Mouse (Mus musculus) midbrain, embryonic 10.5 days (tissue): Measurements from ENCODE around the gene Astn2. TPM values are rescaled to one million over a fixed set of nuclear protein-coding genes. Genes with fewer than 3 reads are reported as not detected.

Experiments used
- DNase-seq: peaks from one replicate; pipeline ENCODE4 v3.0.0-alpha.2; 2017; ENCODE audit warnings: low spot score
- H3K27ac ChIP-seq: fragments of 300-500 bp; sonication (generic); replicated peaks from 2 replicates; pipeline ENCODE4 v1.5.1; 2016; ENCODE audit warnings: mild to moderate bottlenecking
- H3K27me3 ChIP-seq: fragments of 300-500 bp; sonication (generic); 2 replicates; pipeline ENCODE4 v1.6.1; 2016; ENCODE audit warnings: low read depth, mild to moderate bottlenecking; ENCODE audit not compliant: poor library complexity, severe bottlenecking
- H3K36me3 ChIP-seq: fragments of 300-500 bp; sonication (generic); 2 replicates; pipeline ENCODE4 v1.6.1; 2016; ENCODE audit warnings: mild to moderate bottlenecking, moderate library complexity
- H3K4me1 ChIP-seq: fragments of 300-500 bp; sonication (generic); 2 replicates; pipeline ENCODE4 v1.6.1; 2016
- H3K4me3 ChIP-seq: fragments of 300-500 bp; sonication (generic); 2 replicates; pipeline ENCODE4 v1.5.1; 2016; ENCODE audit warnings: mild to moderate bottlenecking, moderate library complexity
- H3K9me3 ChIP-seq: fragments of 300-500 bp; sonication (generic); replicated peaks from 2 replicates; pipeline ENCODE4 v1.6.1; 2016; ENCODE audit warnings: mild to moderate bottlenecking
- WGBS: fragments of 180-500 bp; shearing (Covaris S2); methylation state at CpG from one replicate; pipeline ENCODE4 v1.1.7; 2016; 5-methylcytosine and 5-hydroxymethylcytosine counted together
- polyA plus RNA-seq: library from polyadenylated mRNA; unstranded; fragments of >200 nt; fragmentation: Nextera tagmentation; extraction: Ambion mirVana; gene quantifications from 2 replicates; pipeline ENCODE4 v1.2.1, GENCODE M21; 2016

The Astn2 gene
- polyA plus RNA-seq, 1 experiment from 2014 or later = 0.32 TPM

GRCm38 (mm10) chr4:66114243-66114642, 290.2 kb downstream of the Astn2 start:
- no peak overlapping the region for H3K27ac ChIP-seq
- WGBS = 72% methylated on average over 2 of the region's 2 CpGs

GRCm38 (mm10) chr4:66102037-66102436, 302.4 kb downstream of the Astn2 start:
- Histone ChIP-seq H3K36me3 (no peaks in the 10 kb centered on the region), H3K4me1 (no peaks in the 10 kb centered on the region), H3K4me3 (no peak overlapping the region), H3K9me3 (no peaks in the 10 kb centered on the region), H3K27ac (no peak overlapping the region), H3K27me3 (no peaks in the 10 kb centered on the region)
- DNase-seq = no peak
- 80% methylated on average over 5 of the region's 5 CpGs for WGBS

More at GRCm38 (mm10) chr4:66114243-66114642, 290.2 kb downstream of the Astn2 start:
- no peak for DNase-seq
- Histone ChIP-seq H3K36me3 (no peaks in the 10 kb centered on the region), H3K4me3 (no peak overlapping the region), H3K9me3 (no peaks in the 10 kb centered on the region), H3K27me3 (no peaks in the 10 kb centered on the region), H3K4me1 (no peaks in the 10 kb centered on the region)

GRCm38 (mm10) chr4:66097629-66098028, 306.8 kb downstream of the Astn2 start:
- Histone ChIP-seq H3K27me3 (no peaks in the 10 kb centered on the region), H3K9me3 (no peaks in the 10 kb centered on the region), H3K4me1 (no peaks in the 10 kb centered on the region), H3K4me3 (no peak overlapping the region), H3K27ac (no peak overlapping the region), H3K36me3 (no peaks in the 10 kb centered on the region)
- WGBS = 97% methylated on average over 1 of the region's 1 CpGs
- no peak for DNase-seq

DNA sequence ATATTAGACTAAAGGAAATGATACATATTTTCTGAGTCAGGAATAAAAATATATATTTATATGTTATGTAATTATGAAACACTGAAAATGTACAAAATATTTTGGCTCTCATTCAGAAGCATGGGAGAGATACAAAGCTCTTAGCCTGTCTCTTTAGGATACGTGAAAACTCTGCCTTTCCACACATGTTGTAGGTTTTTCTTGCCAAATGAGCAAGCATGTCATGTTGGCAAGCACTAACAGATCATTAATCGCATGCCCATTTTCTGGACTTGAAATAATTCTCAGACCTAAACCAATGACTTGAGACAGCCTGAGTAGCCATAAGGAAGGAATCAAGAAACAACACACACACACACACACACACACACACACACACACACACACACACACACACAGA, 308.3 kb downstream of the Astn2 start:
- Histone ChIP-seq H3K27me3 (no peaks in the 10 kb centered on the region), H3K4me1 (no peaks in the 10 kb centered on the region), H3K4me3 (no peak overlapping the region), H3K9me3 (no peaks in the 10 kb centered on the region), H3K36me3 (no peaks in the 10 kb centered on the region), H3K27ac (no peak overlapping the region)
- DNase-seq = no peak
- WGBS = 89% methylated on average over 2 of the region's 2 CpGs

DNA sequence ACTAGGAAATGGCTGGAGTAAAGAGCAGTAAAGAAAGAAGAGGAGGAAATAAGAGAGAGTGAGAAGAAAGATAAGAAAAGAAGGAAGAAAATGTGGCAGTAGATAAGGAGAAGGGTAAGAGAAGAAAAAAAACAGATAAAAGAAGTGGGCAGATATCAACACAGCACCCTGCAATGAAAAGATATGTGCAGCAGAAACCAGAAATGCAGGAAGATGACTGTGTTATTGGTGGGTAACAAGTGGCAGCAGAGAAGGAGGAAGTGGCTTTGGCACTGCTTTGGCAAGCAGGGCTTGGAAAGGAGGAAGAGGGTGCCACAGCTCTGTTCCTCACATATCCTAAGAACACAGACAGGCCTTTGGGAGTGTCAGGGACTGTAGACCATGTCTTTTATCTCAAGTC, 347.2 kb downstream of the Astn2 start:
- DNase-seq = no peak
- no peaks in the 10 kb centered on the region for H3K27me3 ChIP-seq
- no peaks in the 10 kb centered on the region for H3K4me1 ChIP-seq
- no peaks in the 10 kb centered on the region for H3K9me3 ChIP-seq
- no peaks in the 10 kb centered on the region for H3K36me3 ChIP-seq
- H3K27ac ChIP-seq = no peak overlapping the region
- no peak overlapping the region for H3K4me3 ChIP-seq

GRCm38 (mm10) chr4:66055690-66056089, 348.7 kb downstream of the Astn2 start:
- H3K4me3 ChIP-seq = no peak overlapping the region
- H3K36me3 ChIP-seq = no peaks in the 10 kb centered on the region
- H3K9me3 ChIP-seq = no peaks in the 10 kb centered on the region
- DNase-seq = no peak
- H3K27me3 ChIP-seq = no peaks in the 10 kb centered on the region
- 88% methylated on average over 4 of the region's 4 CpGs for WGBS
- H3K27ac ChIP-seq = no peak overlapping the region
- peaks cover 8% of the 10 kb centered on the region for H3K4me1 ChIP-seq

GRCm38 (mm10) chr4:66043014-66043672, 361.3 kb downstream of the Astn2 start:
- DNase-seq = no peak
- Histone ChIP-seq H3K36me3 (no peaks in the 10 kb centered on the region), H3K27me3 (no peaks in the 10 kb centered on the region), H3K9me3 (no peaks in the 10 kb centered on the region), H3K4me3 (no peak overlapping the region), H3K27ac (no peak overlapping the region), H3K4me1 (no peaks in the 10 kb centered on the region)
- WGBS = 90% methylated on average over 3 of the region's 3 CpGs

- Histone ChIP-seq H3K9me3 (no peaks in the 10 kb centered on the region), H3K27me3 (no peaks in the 10 kb centered on the region), H3K27ac (no peak overlapping the region), H3K4me3 (no peak overlapping the region), H3K4me1 (no peaks in the 10 kb centered on the region), H3K36me3 (no peaks in the 10 kb centered on the region)
- 68% methylated on average over 3 of the region's 3 CpGs for WGBS
- no peak for DNase-seq
These were observed 370.6 kb downstream of the Astn2 start for GRCm38 (mm10) chr4:66033826-66034225.

DNA sequence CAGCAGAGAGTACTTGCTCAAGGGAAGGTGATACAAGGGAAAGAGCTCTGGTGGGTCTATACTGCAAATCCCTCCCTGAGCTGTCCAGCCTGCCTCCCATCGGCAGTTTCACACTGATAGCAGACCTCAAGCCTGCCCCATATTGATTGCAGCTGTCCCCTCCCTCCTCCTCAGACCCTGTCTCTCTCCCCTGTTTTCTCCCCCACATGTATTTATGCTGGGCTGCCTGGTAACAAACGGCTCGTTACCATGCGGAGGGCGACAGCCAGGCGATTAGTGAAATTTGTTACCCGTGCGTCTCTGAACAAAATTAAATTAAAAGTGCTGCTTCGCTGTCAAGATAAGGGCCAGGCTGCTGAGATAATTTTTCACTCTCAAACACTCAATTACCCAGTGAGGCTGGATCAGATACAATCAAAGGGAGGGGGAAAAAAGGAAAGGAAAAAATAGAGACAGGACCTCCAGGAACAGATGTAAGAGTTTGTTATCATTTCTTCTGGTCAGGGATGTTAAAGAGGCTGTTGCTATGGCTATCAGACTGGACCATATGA, 373.0 kb downstream of the Astn2 start:
- Histone ChIP-seq H3K27me3 (no peaks in the 10 kb centered on the region), H3K9me3 (no peaks in the 10 kb centered on the region), H3K27ac (no peak overlapping the region), H3K36me3 (no peaks in the 10 kb centered on the region), H3K4me3 (no peak overlapping the region), H3K4me1 (no peaks in the 10 kb centered on the region)
- DNase-seq = no peak
- 84% methylated on average over 9 of the region's 9 CpGs for WGBS

- H3K36me3 ChIP-seq = no peaks in the 10 kb centered on the region
- H3K27me3 ChIP-seq = no peaks in the 10 kb centered on the region
- 79% methylated on average over 4 of the region's 4 CpGs for WGBS
- H3K4me1 ChIP-seq = peaks cover 8% of the 10 kb centered on the region; the same call in 1 of the 2 replicates
- H3K4me3 ChIP-seq = no peak overlapping the region
- no peaks in the 10 kb centered on the region for H3K9me3 ChIP-seq
- H3K27ac ChIP-seq = no peak overlapping the region
- no peak for DNase-seq
These were observed 374.5 kb downstream of the Astn2 start for GRCm38 (mm10) chr4:66029901-66030300.

- no peak overlapping the region for H3K4me3 ChIP-seq
- no peaks in the 10 kb centered on the region for H3K9me3 ChIP-seq
- no peak for DNase-seq
- H3K4me1 ChIP-seq = peaks cover 8% of the 10 kb centered on the region; the same call in 1 of the 2 replicates
- 88% methylated on average over 1 of the region's 1 CpGs for WGBS
- no peak overlapping the region for H3K27ac ChIP-seq
- no peaks in the 10 kb centered on the region for H3K27me3 ChIP-seq
- no peaks in the 10 kb centered on the region for H3K36me3 ChIP-seq
These were observed 376.5 kb downstream of the Astn2 start for GRCm38 (mm10) chr4:66027866-66028265.

DNA sequence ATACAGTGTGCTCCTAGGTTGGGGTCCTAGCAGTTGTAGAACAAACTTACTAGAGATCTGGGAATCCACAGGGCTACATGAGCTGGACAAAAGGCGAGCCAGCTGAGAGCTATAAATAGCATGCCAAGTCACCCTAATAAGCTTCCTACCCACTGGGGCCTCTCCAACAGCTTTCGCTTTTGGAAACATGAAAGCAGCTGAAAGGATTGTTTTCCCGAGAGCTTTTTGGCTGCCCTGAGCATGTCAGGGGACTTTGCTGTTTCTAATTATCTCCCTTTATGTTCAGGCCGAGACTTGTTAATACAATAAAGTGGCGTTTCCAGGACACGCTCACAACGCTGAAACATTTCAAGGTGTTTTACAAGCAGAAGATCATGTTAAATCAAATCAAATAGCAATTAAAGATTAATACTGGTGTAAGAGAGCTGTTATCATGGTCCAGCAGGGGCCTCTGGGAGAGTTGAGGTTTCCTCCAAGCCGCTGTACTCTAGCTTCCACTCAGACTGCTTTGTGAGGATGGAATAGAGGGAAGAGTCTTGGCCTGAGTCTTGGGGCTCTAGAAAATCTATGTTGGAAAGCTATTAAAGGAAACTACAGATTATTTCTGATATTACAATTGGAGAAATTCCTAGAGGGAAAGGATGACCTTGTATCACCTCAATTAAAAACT, 378.9 kb downstream of the Astn2 start:
- Histone ChIP-seq H3K27ac (peak overlapping the region; percentile 33; the same call in 1 of the 2 replicates), H3K9me3 (no peaks in the 10 kb centered on the region)

DNA sequence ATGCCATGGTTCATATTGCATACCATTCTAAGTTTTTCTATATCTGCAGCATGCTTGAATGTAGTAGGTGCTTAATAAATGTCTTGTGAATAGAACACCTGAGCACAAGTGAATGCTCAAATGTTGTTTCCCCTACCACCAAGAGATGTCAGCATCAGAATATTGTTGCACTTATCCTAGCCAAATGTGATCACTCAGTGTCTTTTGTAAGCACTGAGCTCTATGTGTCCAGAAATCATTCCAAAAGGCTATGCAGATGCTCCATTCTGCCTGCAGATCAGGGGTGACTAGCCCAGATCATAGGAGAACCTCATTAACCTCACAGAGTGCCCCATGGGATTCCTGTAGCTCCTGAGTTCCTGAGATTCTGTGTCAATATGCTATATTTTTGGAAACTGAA, 401.5 kb downstream of the Astn2 start:
- DNase-seq = no peak
- Histone ChIP-seq H3K4me1 (no peaks in the 10 kb centered on the region), H3K27me3 (no peaks in the 10 kb centered on the region), H3K27ac (no peak overlapping the region), H3K36me3 (no peaks in the 10 kb centered on the region), H3K4me3 (no peak overlapping the region), H3K9me3 (no peaks in the 10 kb centered on the region)

More for the DNA sequence above, 378.9 kb downstream of the Astn2 start:
- Histone ChIP-seq H3K36me3 (no peaks in the 10 kb centered on the region), H3K4me1 (peaks cover 8% of the 10 kb centered on the region; the same call in 1 of the 2 replicates), H3K4me3 (no peak overlapping the region), H3K27me3 (no peaks in the 10 kb centered on the region)
- 37% methylated on average over 8 of the region's 8 CpGs for WGBS
- DNase-seq = peak; percentile 36
